Comparison of ENCODE assay signal across 9 mouse cellular contexts in the genomic region with DNA sequence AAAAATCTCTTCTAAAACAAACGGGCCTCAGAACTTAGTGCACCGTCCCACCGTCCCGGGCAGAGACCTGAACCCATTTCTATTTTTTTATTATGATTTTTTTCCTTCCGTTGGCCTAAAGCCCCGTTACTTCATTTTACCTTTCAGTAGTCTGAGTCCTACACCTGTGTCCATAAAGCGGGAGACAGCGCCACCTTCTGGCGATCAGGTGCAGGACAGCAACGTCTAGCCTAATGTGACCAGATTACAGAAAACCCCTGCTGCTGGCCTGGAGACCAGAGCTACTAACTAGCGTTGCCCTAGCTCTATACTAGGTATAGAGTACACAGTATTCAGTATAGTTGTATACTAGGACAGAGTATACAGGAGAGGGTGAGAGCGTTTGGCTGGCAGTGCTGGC. TPM values are rescaled to one million over a fixed set of nuclear protein-coding genes. Genes with fewer than 3 reads are reported as not detected.
DNase-seq lines count a peak whose midpoint lies in the region; ATAC-seq lines count a peak whose summit lies in the region.
"Had no signal": no experiment of that assay in that cellular context is flagged by ENCODE, and none has a peak within 500 bp of the region (broad histone marks: within the 10 kb centered on the region; RNA-seq: fewer than 3 reads in every experiment).

No protein-coding gene starts in this region.

- 0 out of 2 replicates have a peak, but pooled peaks have one; percentile 57 for ATAC-seq in forebrain, embryonic 13.5 days
- ATAC-seq in neutrophil, adult 5-6 weeks (ENCODE audit: extremely low read depth, insufficient number of reproducible peaks, low FRiP score, poor library complexity, severe bottlenecking) = peak; percentile 34; the same call in 1 of the 2 replicates

- H3K4me1 ChIP-seq in forebrain, embryonic 13.5 days = no peaks in the 10 kb centered on the region

- H3K9me3 ChIP-seq in forebrain, embryonic 13.5 days (replicated peaks) = no peaks in the 10 kb centered on the region

- H3K27ac ChIP-seq in forebrain, embryonic 13.5 days = no peak overlapping the region

- intact Hi-C loops in heart, postnatal 10 days (cut with DNase I) = loop anchor here (1.0 to 10.0 kb wide), 5 partner anchors 81 to 699 kb away; no protein-coding TSS in a partner anchor

- H3K4me2 ChIP-seq in forebrain, embryonic 13.5 days = no peak overlapping the region

- peaks cover 41% of the 10 kb centered on the region for H3K27me3 ChIP-seq in forebrain, embryonic 13.5 days

- H3K4me3 ChIP-seq in forebrain, embryonic 13.5 days = no peak overlapping the region

- 9% methylated on average over 12 of the region's 12 CpGs for WGBS in forebrain, embryonic 13.5 days

- no peak overlapping the region for H3K9ac ChIP-seq in forebrain, embryonic 13.5 days

- peak; percentile 83 for DNase-seq in ES-CJ7 (ENCODE audit: low read depth, low spot score)
- peak; percentile 57 for DNase-seq in c-Kit-positive CD71-positive TER-119-positive erythroid progenitor cells, embryonic 14.5 days (ENCODE audit: low spot score)
- peak; percentile 85 to 93 for DNase-seq in heart, postnatal 10 days
- peak; percentile 80 to 90 for DNase-seq in kidney, postnatal 25 days
- DNase-seq in lung, adult 18-20 months = peak; percentile 67 to 69
- peak; percentile 94 for DNase-seq in testis, postnatal 10 days (ENCODE audit: low spot score)

- H3K36me3 ChIP-seq in forebrain, embryonic 13.5 days (ENCODE audit: poor library complexity, severe bottlenecking) = no peaks in the 10 kb centered on the region

RNA-seq across cellular contexts. Expression of a gene that starts 30.7 kb away (rescaled TPM):
- polyA plus RNA-seq in forebrain, embryonic 13.5 days (2015; fragmentation: Nextera tagmentation; extraction: Ambion mirVana) = not detected in 2 replicates
- total RNA-seq in heart, postnatal 10 days (2021) = not detected
- total RNA-seq in neutrophil, adult 5-6 weeks (2017) = not detected in 2 replicates
- total RNA-seq: left cerebral cortex, adult 8-10 months had no signal
